Mouse (Mus musculus) liver, embryonic 14.5 days (tissue): ENCODE measurements at regions not wholly inside any gene's neighbourhood (a gene's known extent, or its start where the extent isn't known, plus 50 kb on each side); places are given as distances from the start of the nearest gene placed in this dataset.

Experiments used
- ATAC-seq: fragments of 200-750 bp; cut with Nextera tagmentation; 2 replicates; pipeline ENCODE4 v1.8.0; 2017; ENCODE audit warnings: moderate number of reproducible peaks, mild to moderate bottlenecking, moderate library complexity; ENCODE audit not compliant: insufficient read depth
- DNase-seq, 3 experiments: peaks; one replicate each; pipeline ENCODE4 v3.0.0-alpha.2; 2012 to 2013; ENCODE audit warnings: low read depth in 3 of 3, low spot score in 3 of 3
- H3K27ac ChIP-seq: fragments of 300-500 bp; sonication (generic); 2 replicates; pipeline ENCODE4 v1.5.1; 2014; ENCODE audit warnings: moderate library complexity, mild to moderate bottlenecking, control low read depth, inconsistent platforms
- H3K27me3 ChIP-seq: fragments of 300-500 bp; sonication (generic); 2 replicates; pipeline ENCODE4 v1.6.1; 2014; ENCODE audit warnings: mild to moderate bottlenecking, low read length, moderate library complexity; ENCODE audit not compliant: control insufficient read depth, insufficient read depth
- H3K36me3 ChIP-seq: fragments of 300-500 bp; sonication (generic); replicated peaks from 2 replicates; pipeline ENCODE4 v1.6.1; 2014; ENCODE audit warnings: low read depth; ENCODE audit not compliant: control insufficient read depth, insufficient read depth
- H3K4me1 ChIP-seq, 2 experiments: fragments of 200-500 bp in 1 of 2; fragments of 300-500 bp in 1 of 2; sonication (generic) in 1 of 2; replicated peaks; 2 replicates each; pipeline ENCODE4 v1.6.1; 2012 to 2014; ENCODE audit warnings: antibody characterized with exemption in 1 of 2, inconsistent platforms in 1 of 2, low read length in 1 of 2; ENCODE audit not compliant: control insufficient read depth in 2 of 2, insufficient read depth in 2 of 2
- H3K4me2 ChIP-seq: fragments of 300-500 bp; sonication (generic); 2 replicates; pipeline ENCODE4 v1.6.1; 2014; ENCODE audit warnings: low read depth, mild to moderate bottlenecking, control low read depth, moderate library complexity
- H3K4me3 ChIP-seq, 2 experiments: fragments of 200-500 bp in 1 of 2; fragments of 300-500 bp in 1 of 2; sonication (generic) in 1 of 2; 2 replicates each; pipeline ENCODE4 v1.5.1; 2012 to 2014; ENCODE audit warnings: low read depth in 2 of 2, low read length in 2 of 2, mild to moderate bottlenecking in 2 of 2, control low read depth in 1 of 2, inconsistent platforms in 1 of 2, moderate library complexity in 1 of 2; ENCODE audit not compliant: insufficient read depth in 1 of 2
- H3K9ac ChIP-seq: fragments of 300-500 bp; sonication (generic); replicated peaks from 2 replicates; pipeline ENCODE4 v1.6.1; 2014; ENCODE audit warnings: mild to moderate bottlenecking, control low read depth, moderate library complexity
- H3K9me3 ChIP-seq: fragments of 300-500 bp; sonication (generic); 2 replicates; pipeline ENCODE4 v1.6.1; 2016; ENCODE audit warnings: low read length, mixed read lengths; ENCODE audit not compliant: control insufficient read depth
- CTCF ChIP-seq: IDR thresholded peaks from 2 replicates; pipeline ENCODE4 v1.5.1; 2016; ENCODE audit warnings: antibody characterized with exemption, low read depth, control low read depth
- EP300 ChIP-seq: IDR thresholded peaks from 2 replicates; pipeline ENCODE4 v1.6.1; 2016; ENCODE audit warnings: antibody characterized with exemption, low read depth
- WGBS: fragments of 180-500 bp; shearing (Covaris S2); extraction: QIAGEN DNeasy Blood & Tissue Kit; methylation state at CpG from one replicate; pipeline ENCODE4 v1.1.7; 2014; ENCODE audit not compliant: insufficient replicate concordance; 5-methylcytosine and 5-hydroxymethylcytosine counted together

GRCm38 (mm10) chr6:99893936-99894335 lies 167.7 kb upstream of the Prok2 start:
- H3K9me3 ChIP-seq: no peaks in the 10 kb centered on the region
- H3K36me3 ChIP-seq: no peaks in the 10 kb centered on the region
- no peak for TF ChIP-seq CTCF
- no peak for TF ChIP-seq EP300
- H3K4me3 ChIP-seq: no peak overlapping the region
- no peaks in the 10 kb centered on the region for H3K4me1 ChIP-seq
- WGBS: 25% methylated on average over 4 of the region's 4 CpGs
- no peak overlapping the region for H3K4me2 ChIP-seq
- no peak overlapping the region for H3K9ac ChIP-seq
- H3K27me3 ChIP-seq: no peaks in the 10 kb centered on the region
- DNase-seq (no peak), ATAC-seq (no peak)
- H3K27ac ChIP-seq: no peak overlapping the region

DNA sequence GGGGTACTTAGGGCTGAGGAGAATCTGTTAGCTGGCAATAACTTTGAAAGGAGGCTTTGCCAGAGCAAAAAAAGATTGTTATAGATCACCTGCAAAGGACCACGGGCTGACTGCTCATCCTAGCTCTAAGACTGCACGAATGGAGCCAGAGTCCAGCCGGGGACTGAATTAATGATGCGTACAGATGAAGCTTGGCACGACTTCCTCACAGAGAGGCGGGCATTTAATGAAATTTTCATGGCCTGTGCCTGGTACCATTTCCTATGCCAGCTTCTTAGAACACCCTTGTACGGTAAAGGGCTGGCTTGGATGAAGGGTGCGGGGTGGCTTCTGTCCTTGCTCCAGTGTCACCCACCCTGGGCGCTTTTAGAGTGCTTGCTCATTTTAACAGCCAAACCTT lies 166.0 kb upstream of the Prok2 start:
- Histone ChIP-seq H3K9ac (no peak overlapping the region), H3K4me1 (no peaks in the 10 kb centered on the region), H3K9me3 (no peaks in the 10 kb centered on the region), H3K4me3 (no peak overlapping the region), H3K4me2 (no peak overlapping the region), H3K36me3 (no peaks in the 10 kb centered on the region), H3K27ac (no peak overlapping the region), H3K27me3 (no peaks in the 10 kb centered on the region)
- 73% methylated on average over 9 of the region's 9 CpGs for WGBS
- DNase-seq (no peak), ATAC-seq (no peak)
- no peak for TF ChIP-seq EP300
- no peak for TF ChIP-seq CTCF

- Histone ChIP-seq H3K36me3 (no peaks in the 10 kb centered on the region), H3K4me1 (no peaks in the 10 kb centered on the region), H3K27me3 (no peaks in the 10 kb centered on the region), H3K27ac (no peak overlapping the region), H3K9ac (no peak overlapping the region), H3K4me2 (no peak overlapping the region), H3K9me3 (no peaks in the 10 kb centered on the region), H3K4me3 (no peak overlapping the region)
- WGBS: 40% methylated on average over 2 of the region's 2 CpGs
- no peak for ATAC-seq
- DNase-seq: no peak
- TF ChIP-seq EP300 (no peak), CTCF (no peak)
These were observed 165.6 kb upstream of the Prok2 start for GRCm38 (mm10) chr6:99891790-99892189.

DNA sequence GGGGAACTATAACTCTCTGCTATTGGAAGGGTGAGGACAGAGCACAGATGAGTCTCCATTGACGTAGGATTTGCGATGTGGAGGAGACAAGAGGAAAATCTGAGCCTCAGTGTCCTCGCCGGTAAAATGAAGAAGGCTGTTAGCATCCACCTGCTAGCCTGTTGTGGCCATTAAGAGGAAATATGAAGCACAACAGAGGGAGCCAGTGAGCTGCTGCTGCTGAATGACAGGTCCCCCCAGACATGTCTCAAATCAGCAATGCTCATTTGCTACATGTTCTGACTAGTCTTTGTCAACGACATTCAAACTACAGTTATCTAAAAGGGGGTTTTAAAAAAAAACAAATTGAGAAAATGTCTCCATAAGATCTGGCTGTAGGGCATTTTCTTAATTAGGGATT lies 164.6 kb upstream of the Prok2 start:
- no peaks in the 10 kb centered on the region for H3K27me3 ChIP-seq
- no peak overlapping the region for H3K4me2 ChIP-seq
- no peak for DNase-seq
- H3K27ac ChIP-seq: no peak overlapping the region
- H3K36me3 ChIP-seq: no peaks in the 10 kb centered on the region
- no peak overlapping the region for H3K9ac ChIP-seq
- TF ChIP-seq EP300: no peak
- TF ChIP-seq CTCF: no peak
- H3K9me3 ChIP-seq: no peaks in the 10 kb centered on the region
- ATAC-seq: no peak
- H3K4me3 ChIP-seq: no peak overlapping the region
- no peaks in the 10 kb centered on the region for H3K4me1 ChIP-seq
- 55% methylated on average over 5 of the region's 5 CpGs for WGBS

GRCm38 (mm10) chr6:99889055-99889454 lies 162.9 kb upstream of the Prok2 start:
- DNase-seq (no peak), ATAC-seq (no peak)
- no peaks in the 10 kb centered on the region for H3K4me1 ChIP-seq
- no peaks in the 10 kb centered on the region for H3K27me3 ChIP-seq
- no peaks in the 10 kb centered on the region for H3K36me3 ChIP-seq
- no peak overlapping the region for H3K9ac ChIP-seq
- no peak overlapping the region for H3K4me2 ChIP-seq
- H3K4me3 ChIP-seq: no peak overlapping the region
- WGBS: 26% methylated on average over 9 of the region's 9 CpGs
- H3K27ac ChIP-seq: no peak overlapping the region
- TF ChIP-seq EP300: no peak
- TF ChIP-seq CTCF: no peak
- no peaks in the 10 kb centered on the region for H3K9me3 ChIP-seq
